Mouse (Mus musculus): Measurements from ENCODE around the gene Prss12. TPM values are rescaled to one million over a fixed set of nuclear protein-coding genes. Genes with fewer than 3 reads are reported as not detected.

Prss12 gene
- polyA plus RNA-seq (2016; fragmentation: Nextera tagmentation; extraction: Ambion mirVana): 5.2 and 6.6 TPM in 2 replicates

DNA sequence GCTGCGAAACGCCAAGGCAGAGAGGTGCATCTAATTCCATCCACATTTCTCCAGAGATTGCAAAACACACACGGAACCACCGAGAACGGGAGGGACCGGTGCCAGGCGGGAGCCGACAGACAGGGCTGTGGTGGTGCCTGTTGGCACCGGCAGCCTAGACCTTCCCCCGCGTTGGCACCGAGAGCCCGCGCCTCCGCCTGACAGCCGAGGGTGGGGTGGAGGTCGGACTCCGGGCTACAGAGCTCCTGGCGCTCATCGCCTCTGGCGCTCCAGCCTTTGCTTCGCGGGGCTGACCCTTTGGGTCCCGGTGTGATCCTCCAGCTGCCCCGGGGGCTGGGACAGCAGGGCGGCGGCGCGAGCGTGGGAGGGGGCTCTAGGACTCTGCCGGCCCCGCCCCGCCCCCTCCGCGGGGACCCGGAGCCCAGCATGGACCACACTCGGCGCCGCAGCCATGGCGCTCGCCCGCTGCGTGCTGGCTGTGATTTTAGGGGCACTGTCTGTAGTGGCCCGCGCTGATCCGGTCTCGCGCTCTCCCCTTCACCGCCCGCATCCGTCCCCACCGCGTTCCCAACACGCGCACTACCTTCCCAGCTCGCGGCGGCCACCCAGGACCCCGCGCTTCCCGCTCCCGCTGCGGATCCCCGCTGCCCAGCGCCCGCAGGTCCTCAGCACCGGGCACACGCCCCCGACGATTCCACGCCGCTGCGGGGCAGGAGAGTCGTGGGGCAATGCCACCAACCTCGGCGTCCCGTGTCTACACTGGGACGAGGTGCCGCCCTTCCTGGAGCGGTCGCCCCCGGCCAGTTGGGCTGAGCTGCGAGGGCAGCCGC, at the start of gene Prss12:
TSS of gene Prss12 (plus strand) at position 206 of the 830 bp plus-strand sequence.
- DNase-seq (ENCODE audit: low spot score): peak; percentile 60
- Histone ChIP-seq H3K27ac (replicated peaks) (peak within 1 kb of the TSS; percentile 79), H3K4me1 (peaks cover 22% of the 10 kb centered on the region), H3K27me3 (ENCODE audit: low read depth, poor library complexity, severe bottlenecking) (peaks cover 64% of the 10 kb centered on the region), H3K36me3 (no peaks in the 10 kb centered on the region), H3K4me3 (peak within 1 kb of the TSS; percentile 86), H3K9me3 (replicated peaks) (no peaks in the 10 kb centered on the region)
- under 1% methylated on average over 82 of the region's 84 CpGs for whole genome bisulfite sequencing

DNA sequence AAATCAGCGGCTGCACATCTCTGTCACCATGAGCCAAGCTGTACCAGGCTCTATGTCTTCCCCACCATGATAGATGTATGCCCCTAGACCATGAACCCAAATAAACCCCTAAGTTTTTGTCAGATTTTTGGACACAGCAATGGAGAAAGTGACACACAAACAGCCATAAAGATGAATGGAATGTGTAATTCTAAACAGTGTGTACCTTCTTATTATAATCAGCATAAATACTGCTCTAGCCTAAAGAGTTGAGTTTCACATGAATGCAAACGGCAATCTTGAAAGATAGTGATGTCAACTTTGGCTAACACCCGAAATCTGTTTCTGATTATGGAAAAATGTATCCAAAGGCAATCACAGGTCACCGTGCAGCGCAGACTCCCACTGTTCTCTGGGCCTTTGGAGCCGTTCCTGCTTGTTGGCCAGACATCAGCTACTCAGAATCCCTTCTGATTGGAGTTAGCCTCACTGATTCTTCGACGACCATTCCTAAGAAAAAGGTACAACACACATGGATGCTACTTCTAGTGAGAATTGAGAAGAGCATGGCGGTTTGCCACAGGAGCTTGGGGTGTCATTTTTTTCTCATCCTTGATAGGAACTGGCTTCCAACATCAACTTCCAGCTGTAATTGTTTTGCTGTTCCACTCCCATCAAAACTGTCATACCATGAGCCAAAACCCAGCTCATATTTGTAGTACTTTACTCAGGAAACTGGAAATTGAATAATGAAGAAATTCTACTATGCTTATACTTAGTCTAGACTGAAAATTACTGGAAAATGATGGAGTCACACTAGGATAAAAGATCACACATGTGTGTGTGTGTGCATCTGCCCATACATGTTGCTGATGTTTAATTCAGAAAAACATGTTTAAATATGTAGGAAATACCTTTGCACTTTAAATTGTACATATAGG, 48.9 kb upstream of the Prss12 start:
- Histone ChIP-seq H3K9me3 (replicated peaks) (no peaks in the 10 kb centered on the region), H3K4me1 (no peaks in the 10 kb centered on the region), H3K27ac (replicated peaks) (no peak overlapping the region), H3K36me3 (no peaks in the 10 kb centered on the region), H3K4me3 (no peak overlapping the region), H3K27me3 (ENCODE audit: low read depth, poor library complexity, severe bottlenecking) (no peaks in the 10 kb centered on the region)
- DNase-seq (ENCODE audit: low spot score): no peak
- WGBS: 85% methylated on average over 9 of the region's 9 CpGs

DNA sequence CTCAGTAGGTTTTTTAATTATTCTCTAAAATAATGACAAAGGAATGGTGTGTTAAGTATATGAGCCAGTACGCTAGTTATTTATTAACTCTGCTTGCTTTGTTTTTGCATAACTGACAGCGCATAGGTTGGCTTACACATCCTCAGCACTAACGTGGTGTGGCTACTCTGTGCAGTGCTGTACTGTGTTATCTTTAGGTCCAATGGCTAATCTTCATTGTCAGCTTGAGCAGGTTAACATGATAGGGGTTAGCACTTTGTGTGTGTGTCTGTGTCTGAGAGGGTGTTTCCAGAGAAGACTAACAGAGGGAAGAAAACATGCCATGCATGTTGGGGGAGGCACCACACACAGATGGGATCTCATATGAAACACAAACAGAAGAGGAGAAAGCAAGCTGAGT, 41.8 kb upstream of the Prss12 start:
- Histone ChIP-seq H3K36me3 (no peaks in the 10 kb centered on the region), H3K9me3 (replicated peaks) (no peaks in the 10 kb centered on the region), H3K27me3 (ENCODE audit: low read depth, poor library complexity, severe bottlenecking) (no peaks in the 10 kb centered on the region), H3K4me3 (no peak overlapping the region), H3K4me1 (no peaks in the 10 kb centered on the region), H3K27ac (replicated peaks) (no peak overlapping the region)
- WGBS: 88% methylated on average over 3 of the region's 3 CpGs
- DNase-seq (ENCODE audit: low spot score): no peak

DNA sequence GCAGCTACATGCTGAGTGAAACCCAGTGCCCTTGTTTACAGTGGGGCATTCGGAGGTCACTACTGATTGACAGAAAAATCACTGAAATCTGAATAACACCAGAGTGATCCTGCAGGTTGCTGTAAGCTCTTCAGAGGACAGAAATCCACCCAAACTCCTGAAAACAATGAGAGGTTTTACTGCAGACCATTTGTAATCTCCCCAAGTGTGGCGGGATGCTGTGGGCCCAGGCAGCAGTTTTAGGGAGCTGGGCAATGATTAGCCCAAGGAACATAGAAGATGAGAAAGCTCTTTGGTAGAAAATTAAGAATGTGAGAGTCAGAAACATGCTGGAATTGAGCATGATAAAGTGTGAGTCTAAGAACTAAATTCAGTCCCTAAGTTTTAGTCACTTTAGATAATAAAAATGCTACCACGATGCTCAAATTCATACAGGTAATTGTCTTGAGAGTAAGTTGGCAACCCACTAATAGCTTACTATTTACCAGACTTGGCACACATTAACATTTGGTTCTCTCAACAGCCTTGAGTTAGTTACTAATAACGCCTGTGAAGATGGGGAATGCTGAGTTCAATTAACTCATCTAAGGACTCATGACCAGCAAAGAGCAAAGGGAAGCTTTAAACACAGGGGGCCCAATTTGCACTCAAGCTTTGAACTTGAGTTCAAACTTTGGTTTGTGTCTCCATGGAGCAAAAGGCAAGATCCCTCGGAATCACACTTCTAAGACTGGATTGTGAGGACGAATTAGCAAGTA, 34.7 kb upstream of the Prss12 start:
- no peak overlapping the region for H3K27ac ChIP-seq (replicated peaks)
- WGBS: 84% methylated on average over 6 of the region's 6 CpGs
- H3K4me1 ChIP-seq: 0 out of 2 replicates have a peak, but pooled peaks cover 4% of the 10 kb centered on the region
- H3K4me3 ChIP-seq: no peak overlapping the region
- H3K36me3 ChIP-seq: no peaks in the 10 kb centered on the region
- H3K9me3 ChIP-seq (replicated peaks): no peaks in the 10 kb centered on the region
- DNase-seq (ENCODE audit: low spot score): no peak
- no peaks in the 10 kb centered on the region for H3K27me3 ChIP-seq (ENCODE audit: low read depth, poor library complexity, severe bottlenecking)

DNA sequence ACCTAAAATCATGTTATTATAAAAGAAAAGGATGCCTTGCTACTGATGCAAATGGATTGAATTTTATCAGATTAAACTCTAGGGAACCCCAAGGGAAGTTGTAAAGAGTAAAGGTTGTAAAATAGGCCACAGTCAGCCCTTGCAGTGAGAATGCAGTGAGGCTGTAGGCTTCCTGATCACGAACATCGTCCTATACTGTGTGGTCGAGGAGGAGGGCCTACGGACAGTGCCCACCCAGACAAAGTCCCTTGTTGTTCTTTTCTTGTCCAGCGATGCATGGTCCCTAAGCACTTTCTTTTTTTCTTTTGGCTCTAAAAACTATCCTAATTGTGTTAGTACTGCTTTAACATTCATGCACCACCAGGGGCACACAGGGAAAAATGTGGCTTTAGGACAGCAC, 33.5 kb upstream of the Prss12 start:
- H3K36me3 ChIP-seq: no peaks in the 10 kb centered on the region
- no peak overlapping the region for H3K27ac ChIP-seq (replicated peaks)
- 0 out of 2 replicates have a peak, but pooled peaks cover 4% of the 10 kb centered on the region for H3K4me1 ChIP-seq
- DNase-seq (ENCODE audit: low spot score): no peak
- WGBS: 32% methylated on average over 5 of the region's 5 CpGs
- H3K4me3 ChIP-seq: no peak overlapping the region
- no peaks in the 10 kb centered on the region for H3K9me3 ChIP-seq (replicated peaks)
- no peaks in the 10 kb centered on the region for H3K27me3 ChIP-seq (ENCODE audit: low read depth, poor library complexity, severe bottlenecking)

DNA sequence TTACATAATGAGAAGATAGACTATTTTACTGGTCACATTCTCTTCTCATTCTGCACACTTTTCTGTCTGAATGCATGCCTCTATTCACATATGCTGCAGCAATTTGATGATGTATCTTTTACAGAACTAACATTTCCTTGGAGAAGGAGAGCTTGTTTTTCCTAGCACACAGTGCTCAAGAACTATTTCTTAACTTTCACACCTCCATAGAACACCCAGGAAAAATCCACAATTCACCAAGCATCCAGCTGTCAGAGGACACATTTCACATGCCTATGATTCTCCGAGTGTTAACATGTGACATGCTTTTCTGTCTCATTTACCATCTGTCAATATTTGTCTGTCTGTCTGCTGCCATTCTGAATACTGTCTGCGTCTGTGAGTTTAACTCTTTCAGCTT, 21.1 kb upstream of the Prss12 start:
- DNase-seq (ENCODE audit: low spot score): no peak
- Histone ChIP-seq H3K4me1 (no peaks in the 10 kb centered on the region), H3K36me3 (no peaks in the 10 kb centered on the region), H3K27me3 (ENCODE audit: low read depth, poor library complexity, severe bottlenecking) (no peaks in the 10 kb centered on the region), H3K27ac (replicated peaks) (no peak overlapping the region), H3K4me3 (no peak overlapping the region), H3K9me3 (replicated peaks) (no peaks in the 10 kb centered on the region)
- 81% methylated on average over 2 of the region's 2 CpGs for WGBS

DNA sequence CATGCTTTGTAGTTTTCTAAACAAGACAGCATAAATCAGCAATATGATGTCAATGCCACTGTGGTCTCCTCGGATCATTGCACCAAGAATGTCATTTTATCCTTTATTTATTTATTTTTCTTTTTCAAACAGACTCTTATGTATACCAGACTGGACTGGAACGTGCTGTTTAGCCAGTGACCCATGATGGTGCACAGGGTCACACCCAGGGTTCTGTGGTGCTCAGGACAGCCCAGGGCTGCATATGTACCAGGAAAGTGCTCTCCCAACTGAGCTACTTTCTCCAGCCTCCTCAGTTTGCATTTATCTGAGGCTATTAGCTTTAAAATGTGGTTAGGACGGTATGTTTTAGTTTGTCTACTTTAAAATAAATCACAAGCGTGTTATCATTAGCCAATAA, 18.7 kb upstream of the Prss12 start:
- Histone ChIP-seq H3K27ac (replicated peaks) (no peak overlapping the region), H3K4me1 (no peaks in the 10 kb centered on the region), H3K27me3 (ENCODE audit: low read depth, poor library complexity, severe bottlenecking) (no peaks in the 10 kb centered on the region), H3K4me3 (no peak overlapping the region), H3K36me3 (no peaks in the 10 kb centered on the region), H3K9me3 (replicated peaks) (no peaks in the 10 kb centered on the region)
- no peak for DNase-seq (ENCODE audit: low spot score)
- WGBS: 73% methylated on average over 4 of the region's 4 CpGs

DNA sequence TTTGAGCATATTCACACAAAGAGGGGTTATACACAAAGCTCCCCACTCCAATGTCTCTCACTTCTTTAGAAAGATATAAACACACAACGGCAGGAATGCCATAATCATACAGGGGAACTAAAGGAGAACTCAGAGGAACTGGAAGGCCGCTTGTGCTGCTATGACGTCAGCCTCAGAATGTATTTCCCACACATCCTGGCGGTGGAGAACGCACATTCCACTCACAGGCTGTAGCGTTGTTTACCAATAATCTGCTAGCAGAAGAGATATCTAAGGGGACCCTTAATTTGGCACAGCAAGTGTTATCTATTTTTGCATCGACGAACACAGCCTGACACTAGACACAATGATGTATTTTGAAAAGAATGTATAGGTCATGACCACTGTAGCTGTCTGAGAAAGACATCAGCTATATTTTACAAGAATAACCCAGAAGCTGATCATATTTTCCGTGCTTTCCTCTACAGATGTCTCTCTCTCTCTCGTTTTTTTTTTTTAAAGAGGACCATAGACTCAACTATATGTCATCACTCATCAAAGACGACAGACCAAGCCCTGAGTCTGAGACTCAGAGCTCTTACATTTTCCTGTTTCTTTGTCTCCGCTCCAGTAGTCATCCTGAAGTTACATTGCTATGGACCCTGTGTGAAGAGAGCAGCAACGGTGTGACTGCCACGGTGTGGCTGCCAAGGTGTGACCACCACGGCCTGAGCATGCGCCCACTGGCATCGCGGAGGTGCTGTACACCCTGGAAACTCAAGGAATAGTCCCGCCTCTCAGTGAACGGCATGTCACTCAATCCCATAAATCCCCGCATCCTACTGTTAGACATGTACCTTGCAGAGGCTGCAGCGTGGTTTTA, 16.9 kb upstream of the Prss12 start:
- 88% methylated on average over 22 of the region's 22 CpGs for WGBS
- Histone ChIP-seq H3K27me3 (ENCODE audit: low read depth, poor library complexity, severe bottlenecking) (no peaks in the 10 kb centered on the region), H3K4me1 (no peaks in the 10 kb centered on the region)

DNA sequence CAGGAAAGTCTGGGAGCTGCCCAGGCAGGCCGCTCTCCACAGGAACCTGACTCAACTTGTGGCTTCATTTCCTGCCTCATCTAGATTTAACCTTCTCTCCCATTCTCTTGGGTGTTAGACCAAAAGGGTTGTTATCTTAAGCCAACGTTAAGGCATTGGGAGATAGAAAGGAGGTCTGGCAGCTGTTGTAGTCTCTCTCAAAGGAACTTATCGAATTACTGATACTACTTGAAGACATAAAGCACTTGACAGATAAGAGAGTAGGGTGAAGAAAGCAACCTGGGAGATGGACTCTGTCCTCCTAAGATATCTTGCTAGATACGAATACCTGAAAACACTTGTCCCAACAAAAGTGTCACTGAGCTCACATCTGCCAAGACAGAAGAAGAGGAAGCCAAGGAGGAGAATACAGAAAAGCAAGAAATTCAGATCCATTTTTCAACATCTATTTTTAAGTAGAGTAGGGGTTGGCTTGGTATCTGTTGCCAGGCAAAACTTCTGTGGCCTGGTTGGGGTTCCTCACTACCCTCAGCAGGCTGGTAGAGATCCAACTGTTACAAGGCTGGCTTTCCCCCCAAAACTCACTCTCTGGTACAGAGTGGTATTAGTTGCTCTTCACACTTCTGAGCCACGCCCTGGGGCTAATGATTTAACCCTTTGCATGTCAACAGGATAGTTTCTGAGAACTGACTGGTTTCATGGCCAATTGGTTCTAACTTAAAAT, 14.6 kb upstream of the Prss12 start:
- Histone ChIP-seq H3K4me1 (no peaks in the 10 kb centered on the region), H3K36me3 (no peaks in the 10 kb centered on the region), H3K9me3 (replicated peaks) (no peaks in the 10 kb centered on the region), H3K4me3 (no peak overlapping the region), H3K27me3 (ENCODE audit: low read depth, poor library complexity, severe bottlenecking) (no peaks in the 10 kb centered on the region), H3K27ac (replicated peaks) (no peak overlapping the region)
- WGBS: 72% methylated on average over 5 of the region's 5 CpGs
- DNase-seq (ENCODE audit: low spot score): no peak

More for the DNA sequence above, 16.9 kb upstream of the Prss12 start:
- Histone ChIP-seq H3K36me3 (no peaks in the 10 kb centered on the region), H3K4me3 (no peak overlapping the region), H3K27ac (replicated peaks) (no peak overlapping the region), H3K9me3 (replicated peaks) (no peaks in the 10 kb centered on the region)
- DNase-seq (ENCODE audit: low spot score): no peak

DNA sequence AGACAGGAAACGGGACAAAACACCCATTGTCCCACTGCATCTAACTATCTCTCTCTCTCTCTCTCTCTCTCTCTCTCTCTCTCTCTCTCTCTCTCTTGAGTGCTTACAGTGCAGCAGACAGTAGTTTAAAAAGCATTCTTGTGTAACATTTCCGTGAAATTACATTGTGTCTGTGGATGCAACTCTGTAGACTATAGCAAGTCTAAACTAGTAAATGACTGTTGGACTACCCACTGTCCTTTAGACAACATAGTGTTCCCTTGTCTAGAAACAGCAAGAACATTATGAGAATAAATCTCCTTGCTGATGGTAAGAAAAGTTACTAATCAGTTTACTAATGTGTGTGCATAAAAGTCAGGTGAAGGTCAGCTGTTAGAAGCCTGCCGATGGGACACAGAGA, 13.4 kb upstream of the Prss12 start:
- H3K4me1 ChIP-seq: no peaks in the 10 kb centered on the region
- no peak overlapping the region for H3K27ac ChIP-seq (replicated peaks)
- WGBS: 95% methylated on average over 3 of the region's 3 CpGs
- no peak overlapping the region for H3K4me3 ChIP-seq
- no peaks in the 10 kb centered on the region for H3K36me3 ChIP-seq
- H3K27me3 ChIP-seq (ENCODE audit: low read depth, poor library complexity, severe bottlenecking): no peaks in the 10 kb centered on the region
- no peak for DNase-seq (ENCODE audit: low spot score)
- H3K9me3 ChIP-seq (replicated peaks): no peaks in the 10 kb centered on the region

DNA sequence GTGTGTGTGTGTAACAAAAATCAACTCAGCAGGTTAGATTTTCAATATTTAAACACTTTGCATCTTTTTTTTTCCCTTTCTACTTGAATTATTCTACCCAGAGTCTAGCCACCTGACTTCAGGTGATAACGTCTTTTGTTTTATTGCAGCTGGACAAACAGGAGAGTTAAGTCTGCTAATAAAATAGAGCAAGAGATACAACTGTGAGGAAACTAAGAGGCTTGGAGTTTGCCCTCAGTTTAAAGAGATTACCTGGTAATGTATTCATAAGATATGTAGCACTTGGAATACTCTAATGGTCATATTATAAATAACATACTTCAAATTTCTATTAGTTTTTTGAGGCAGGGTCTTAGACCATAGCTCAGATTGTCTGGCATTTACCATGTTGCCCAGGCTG, 9.1 kb upstream of the Prss12 start:
- WGBS: 96% methylated on average over 1 of the region's 1 CpGs
- Histone ChIP-seq H3K4me3 (no peak overlapping the region), H3K36me3 (no peaks in the 10 kb centered on the region), H3K27me3 (ENCODE audit: low read depth, poor library complexity, severe bottlenecking) (no peaks in the 10 kb centered on the region), H3K4me1 (no peaks in the 10 kb centered on the region), H3K27ac (replicated peaks) (no peak overlapping the region), H3K9me3 (replicated peaks) (no peaks in the 10 kb centered on the region)
- no peak for DNase-seq (ENCODE audit: low spot score)

Measured in midbrain, embryonic 10.5 days (tissue).